Mouse (Mus musculus): ENCODE results near the gene 4930402H24Rik. TPM values are rescaled to one million over a fixed set of nuclear protein-coding genes. Genes with fewer than 3 reads are reported as not detected.
A peak's percentile ranks its signal among the peaks of the same experiment; 100 is the strongest.

4930402H24Rik gene
- polyA plus RNA-seq (2012; rRNA removed) = 74.2 and 82.2 TPM in 2 replicates

DNA sequence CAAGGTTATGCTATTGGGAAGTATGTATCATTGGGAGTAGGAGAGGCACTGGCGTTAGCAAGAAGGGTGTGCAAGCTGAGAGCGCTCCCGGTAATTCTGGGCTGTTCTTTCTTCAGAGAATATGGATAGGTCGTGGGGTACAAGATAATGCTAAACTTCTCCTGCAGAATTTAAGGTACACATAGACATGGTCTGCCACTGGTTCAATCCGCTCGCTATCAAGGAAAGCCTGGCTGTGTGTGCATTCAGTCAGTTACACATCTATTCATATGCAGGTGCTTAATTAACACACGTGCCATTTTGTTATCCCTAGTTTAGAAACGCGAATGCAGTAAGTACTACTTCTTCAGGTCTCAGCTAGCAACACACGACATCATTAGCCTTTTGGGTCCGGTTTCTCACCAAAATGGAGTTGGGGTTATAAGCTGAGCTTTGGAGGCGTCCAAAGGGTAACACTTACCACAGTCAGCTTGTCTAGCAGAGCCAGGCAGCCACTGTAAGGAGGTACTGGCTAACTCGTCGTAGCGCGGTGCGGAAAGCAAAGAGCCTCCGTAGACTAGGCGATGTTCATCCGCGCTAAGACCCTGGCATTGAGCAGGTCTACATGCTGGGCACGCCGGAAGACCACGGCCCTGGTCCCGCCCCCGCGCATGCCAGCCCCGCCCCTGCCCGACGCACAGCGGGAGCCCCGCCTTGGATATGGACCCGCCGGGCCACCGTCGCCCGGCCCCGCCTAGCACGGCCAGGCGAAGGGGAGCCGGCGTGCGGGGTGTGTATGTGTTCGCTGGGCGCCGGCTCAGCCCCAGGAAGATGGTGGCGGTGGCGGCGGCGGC, at the start of gene 4930402H24Rik, which contains the start of gene Atrn:
Gene 4930402H24Rik (minus strand): TSS at position 656 of the 833 bp plus-strand sequence.
Gene Atrn (plus strand): TSS at position 745 of the 833 bp plus-strand sequence.
- TF ChIP-seq POLR2A (IDR thresholded peaks at IDR 0.05; ENCODE audit: borderline replicate concordance, extremely low read depth, insufficient read depth, insufficient read length, poor library complexity, severe bottlenecking) = peak; percentile 70
- TF ChIP-seq CTCF (IDR thresholded peaks at IDR 0.05; ENCODE audit: borderline replicate concordance, extremely low read depth, insufficient read depth, insufficient read length) = no peak
- peak; percentile 98 for DNase-seq (ENCODE audit: low read depth)

DNA sequence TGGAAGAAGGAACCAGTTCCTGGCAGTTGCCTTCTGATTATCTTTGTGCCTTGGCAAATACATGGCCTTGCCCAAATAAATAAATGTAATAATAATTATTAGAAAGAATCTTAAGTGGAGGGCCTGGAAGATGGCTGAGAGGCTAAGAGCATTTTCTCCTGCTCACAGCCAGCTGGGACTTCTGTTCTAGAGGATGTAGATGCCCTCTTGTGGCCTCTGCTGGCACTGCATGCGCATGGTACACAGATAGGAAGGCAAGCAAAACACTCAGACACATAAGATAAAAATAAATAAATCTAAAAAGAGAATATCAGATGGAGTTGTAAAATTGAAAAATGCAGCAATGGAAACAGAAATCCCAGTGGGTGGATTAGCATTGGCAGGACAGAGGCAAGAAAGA, 44.3 kb upstream of the 4930402H24Rik start:
- peak; percentile 90 for DNase-seq (ENCODE audit: low read depth)
- TF ChIP-seq POLR2A (IDR thresholded peaks at IDR 0.05; ENCODE audit: borderline replicate concordance, extremely low read depth, insufficient read depth, insufficient read length, poor library complexity, severe bottlenecking) (no peak), CTCF (IDR thresholded peaks at IDR 0.05; ENCODE audit: borderline replicate concordance, extremely low read depth, insufficient read depth, insufficient read length) (peak; percentile 91; the same call in 1 of the 2 replicates)

GRCm38 (mm10) chr2:130949781-130950180, 43.6 kb upstream of the 4930402H24Rik start:
- no peak for DNase-seq (ENCODE audit: low read depth)
- TF ChIP-seq CTCF (IDR thresholded peaks at IDR 0.05; ENCODE audit: borderline replicate concordance, extremely low read depth, insufficient read depth, insufficient read length) (no peak), POLR2A (IDR thresholded peaks at IDR 0.05; ENCODE audit: borderline replicate concordance, extremely low read depth, insufficient read depth, insufficient read length, poor library complexity, severe bottlenecking) (no peak)

GRCm38 (mm10) chr2:130932865-130933264, 26.7 kb upstream of the 4930402H24Rik start:
- no peak for TF ChIP-seq CTCF (IDR thresholded peaks at IDR 0.05; ENCODE audit: borderline replicate concordance, extremely low read depth, insufficient read depth, insufficient read length)
- TF ChIP-seq POLR2A (IDR thresholded peaks at IDR 0.05; ENCODE audit: borderline replicate concordance, extremely low read depth, insufficient read depth, insufficient read length, poor library complexity, severe bottlenecking) = no peak
- DNase-seq (ENCODE audit: low read depth) = no peak

DNA sequence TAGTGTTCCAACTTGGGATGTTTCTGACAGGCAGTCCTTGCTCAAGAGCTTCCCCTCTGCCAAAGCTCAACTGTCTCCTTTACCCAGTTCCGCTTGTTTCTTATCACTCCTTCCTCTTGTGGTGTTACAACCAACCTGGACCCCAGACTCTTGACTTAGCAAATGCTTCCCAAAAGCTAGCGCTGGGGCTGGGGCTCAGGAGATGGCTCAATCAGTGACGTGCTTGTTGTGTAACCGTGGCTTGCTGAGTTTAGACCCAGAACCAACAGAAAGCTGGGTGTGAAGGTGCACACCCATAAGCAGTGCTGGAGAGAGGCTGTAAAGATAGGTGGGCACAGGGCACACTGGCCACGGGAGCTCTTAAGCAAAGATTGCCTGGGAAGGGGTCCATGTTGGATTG, 23.8 kb upstream of the 4930402H24Rik start:
- no peak for DNase-seq (ENCODE audit: low read depth)
- no peak for TF ChIP-seq POLR2A (IDR thresholded peaks at IDR 0.05; ENCODE audit: borderline replicate concordance, extremely low read depth, insufficient read depth, insufficient read length, poor library complexity, severe bottlenecking)
- TF ChIP-seq CTCF (IDR thresholded peaks at IDR 0.05; ENCODE audit: borderline replicate concordance, extremely low read depth, insufficient read depth, insufficient read length) = no peak

DNA sequence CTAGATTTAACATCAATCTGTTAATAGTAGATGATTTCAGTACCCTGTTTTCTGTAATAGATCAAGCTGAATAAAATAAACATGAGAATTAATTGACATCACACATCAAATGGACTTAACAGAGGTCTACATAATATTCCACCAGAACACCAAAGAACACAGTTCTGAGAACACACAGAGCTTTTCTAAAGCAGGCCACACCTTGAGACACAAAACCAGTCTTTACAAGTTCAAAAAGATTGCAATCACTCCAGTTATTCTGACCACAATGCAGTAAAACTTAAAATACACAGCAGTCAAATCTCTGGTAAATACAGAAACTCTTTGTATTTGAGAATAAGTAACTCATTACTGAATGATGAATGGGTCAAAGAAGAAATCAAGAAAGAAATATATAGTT, 22.3 kb upstream of the 4930402H24Rik start:
- no peak for DNase-seq (ENCODE audit: low read depth)
- TF ChIP-seq CTCF (IDR thresholded peaks at IDR 0.05; ENCODE audit: borderline replicate concordance, extremely low read depth, insufficient read depth, insufficient read length) = no peak
- TF ChIP-seq POLR2A (IDR thresholded peaks at IDR 0.05; ENCODE audit: borderline replicate concordance, extremely low read depth, insufficient read depth, insufficient read length, poor library complexity, severe bottlenecking) = no peak

- TF ChIP-seq POLR2A (IDR thresholded peaks at IDR 0.05; ENCODE audit: borderline replicate concordance, extremely low read depth, insufficient read depth, insufficient read length, poor library complexity, severe bottlenecking) (no peak), CTCF (IDR thresholded peaks at IDR 0.05; ENCODE audit: borderline replicate concordance, extremely low read depth, insufficient read depth, insufficient read length) (no peak)
- no peak for DNase-seq (ENCODE audit: low read depth)
Measured at GRCm38 (mm10) chr2:130928031-130928430, 21.8 kb upstream of the 4930402H24Rik start.

DNA sequence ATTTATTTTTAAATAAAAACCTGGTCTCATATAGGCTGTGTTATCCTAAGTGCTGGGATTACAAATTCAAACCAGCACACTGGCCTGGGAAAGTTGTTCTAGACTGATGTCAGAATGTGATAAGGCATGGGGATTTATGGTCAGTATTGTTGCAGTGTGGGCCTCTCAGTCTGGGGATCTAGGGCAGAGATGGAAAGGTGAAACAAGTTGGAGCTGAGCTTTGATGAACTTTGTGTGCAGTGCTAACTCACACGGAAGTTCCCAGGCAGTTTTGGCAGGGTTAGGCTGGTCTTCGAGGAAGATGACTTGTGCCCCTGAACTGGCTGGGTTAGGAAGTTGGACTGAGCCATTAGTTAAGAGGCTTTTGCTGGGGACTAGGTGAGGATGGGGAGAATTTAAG, 18.7 kb upstream of the 4930402H24Rik start:
- DNase-seq (ENCODE audit: low read depth) = no peak
- no peak for TF ChIP-seq CTCF (IDR thresholded peaks at IDR 0.05; ENCODE audit: borderline replicate concordance, extremely low read depth, insufficient read depth, insufficient read length)

DNA sequence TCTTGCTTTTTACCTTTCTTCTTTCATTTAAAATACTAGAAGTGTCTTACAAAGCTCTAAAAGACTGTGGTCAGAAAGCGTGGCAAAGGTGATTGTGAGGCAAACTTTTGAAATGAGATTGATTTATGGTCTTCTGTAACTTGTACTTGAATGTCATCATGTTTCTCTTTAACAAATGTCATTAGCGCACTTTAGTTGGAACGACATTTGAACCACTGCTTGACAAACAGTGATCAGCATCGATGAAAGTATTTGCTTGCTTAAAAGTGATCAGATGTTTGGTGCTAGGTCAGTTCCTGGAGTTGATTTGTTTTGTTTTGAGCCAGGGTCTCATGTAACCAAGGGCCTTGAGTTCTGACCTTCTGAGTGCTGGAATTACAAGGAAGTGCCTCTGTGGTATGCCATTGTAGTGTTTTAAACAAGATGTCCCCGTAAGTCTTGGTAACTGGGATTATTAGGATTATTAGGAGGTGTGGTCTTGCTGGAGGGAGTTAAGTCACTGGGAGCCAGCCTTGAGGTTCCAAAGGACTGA, 12.9 kb upstream of the 4930402H24Rik start:
- TF ChIP-seq POLR2A (IDR thresholded peaks at IDR 0.05; ENCODE audit: borderline replicate concordance, extremely low read depth, insufficient read depth, insufficient read length, poor library complexity, severe bottlenecking) (no peak), CTCF (IDR thresholded peaks at IDR 0.05; ENCODE audit: borderline replicate concordance, extremely low read depth, insufficient read depth, insufficient read length) (no peak)
- DNase-seq (ENCODE audit: low read depth) = no peak

- TF ChIP-seq POLR2A (IDR thresholded peaks at IDR 0.05; ENCODE audit: borderline replicate concordance, extremely low read depth, insufficient read depth, insufficient read length, poor library complexity, severe bottlenecking) (no peak), CTCF (IDR thresholded peaks at IDR 0.05; ENCODE audit: borderline replicate concordance, extremely low read depth, insufficient read depth, insufficient read length) (no peak)
- no peak for DNase-seq (ENCODE audit: low read depth)
Measured at GRCm38 (mm10) chr2:130917686-130918085, 11.5 kb upstream of the 4930402H24Rik start.

DNA sequence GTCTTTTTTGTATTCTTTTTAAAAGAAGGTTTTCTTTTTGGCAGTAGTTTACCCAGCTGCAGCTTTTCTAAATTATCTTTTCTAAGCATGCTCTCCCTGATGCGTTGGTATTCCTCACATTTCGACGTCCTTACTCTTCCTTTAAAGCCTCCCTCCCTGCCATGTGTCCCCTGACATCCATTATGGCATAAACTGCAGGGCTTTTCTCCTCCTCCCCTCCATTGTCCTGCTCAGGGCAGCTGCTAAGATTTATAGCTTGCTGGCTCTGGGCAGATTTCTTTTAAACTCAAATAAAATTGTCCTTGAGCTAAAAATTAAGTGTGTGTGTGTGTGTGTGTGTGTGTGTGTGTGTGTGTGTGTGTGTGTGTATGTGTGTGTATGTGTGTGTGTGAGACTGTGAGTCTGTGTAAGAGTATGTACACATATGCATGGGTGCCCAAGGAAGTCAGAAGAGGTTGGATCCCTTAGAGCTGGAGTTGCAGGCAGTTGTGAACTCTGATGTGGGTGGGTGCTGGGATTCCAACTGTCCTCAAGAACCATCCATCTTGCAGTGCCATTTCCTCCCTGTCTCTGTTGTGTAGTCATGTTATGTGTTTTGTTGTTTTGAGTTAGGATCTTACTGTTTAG, 10.4 kb upstream of the 4930402H24Rik start:
- no peak for TF ChIP-seq CTCF (IDR thresholded peaks at IDR 0.05; ENCODE audit: borderline replicate concordance, extremely low read depth, insufficient read depth, insufficient read length)
- no peak for TF ChIP-seq POLR2A (IDR thresholded peaks at IDR 0.05; ENCODE audit: borderline replicate concordance, extremely low read depth, insufficient read depth, insufficient read length, poor library complexity, severe bottlenecking)

More for the DNA sequence above, 10.4 kb upstream of the 4930402H24Rik start:
- peak; percentile 1 for DNase-seq (ENCODE audit: low read depth)
